Mouse (Mus musculus) C2C12 (cell line): Measurements from ENCODE around the gene Trpm5. TPM values are rescaled to one million over a fixed set of nuclear protein-coding genes. Genes with fewer than 3 reads are reported as not detected.
A peak's percentile ranks its signal among the peaks of the same experiment; 100 is the strongest.

Experiments
- H3K27me3 ChIP-seq: one replicate; pipeline ENCODE4 v1.6.1; 2011; ENCODE audit not compliant: control insufficient read depth, insufficient read depth, insufficient read length
- H3K36me3 ChIP-seq: one replicate; pipeline ENCODE4 v1.6.1; 2011; ENCODE audit not compliant: control insufficient read depth, insufficient read depth
- H3K4me3 ChIP-seq: one replicate; pipeline ENCODE4 v1.5.1; 2011; ENCODE audit warnings: mild to moderate bottlenecking, control low read depth; ENCODE audit not compliant: poor library complexity, insufficient read depth, severe bottlenecking
- H3K79me2 ChIP-seq: one replicate; pipeline ENCODE4 v1.6.1; 2011; ENCODE audit not compliant: control insufficient read depth, insufficient read depth
- H3K79me3 ChIP-seq: one replicate; pipeline ENCODE4 v1.6.1; 2011; ENCODE audit warnings: low read depth, control low read depth
- H3ac ChIP-seq: one replicate; pipeline ENCODE3; 2011; ENCODE audit warnings: low read depth; ENCODE audit not compliant: control insufficient read depth, insufficient read length
- CEBPB ChIP-seq: IDR thresholded peaks from one replicate; pipeline ENCODE4 v1.6.1; 2011; ENCODE audit warnings: low read depth, mild to moderate bottlenecking, control low read depth, moderate library complexity
- CTCF ChIP-seq: IDR thresholded peaks from one replicate; pipeline ENCODE4 v1.5.1; 2011; ENCODE audit not compliant: control insufficient read depth, insufficient read depth, insufficient read length
- FOSL1 ChIP-seq: IDR thresholded peaks from one replicate; pipeline ENCODE4 v1.8.0; 2011; ENCODE audit warnings: mild to moderate bottlenecking, low read length; ENCODE audit not compliant: poor library complexity, insufficient read depth, severe bottlenecking
- MAX ChIP-seq: IDR thresholded peaks from one replicate; pipeline ENCODE4 v1.6.1; 2011; ENCODE audit warnings: mild to moderate bottlenecking, control low read depth
- MYOD1 ChIP-seq: IDR thresholded peaks from one replicate; pipeline ENCODE4 v1.6.1; 2011; ENCODE audit warnings: low read depth; ENCODE audit not compliant: control insufficient read depth, insufficient read length
- MYOG ChIP-seq: IDR thresholded peaks from one replicate; pipeline ENCODE4 v1.6.1; 2011; ENCODE audit not compliant: control insufficient read depth, insufficient read length; ENCODE audit errors: extremely low read depth
- USF1 ChIP-seq: IDR thresholded peaks from one replicate; pipeline ENCODE4 v1.6.1; 2011; ENCODE audit warnings: low read depth, mild to moderate bottlenecking, control low read depth, moderate library complexity
- polyA plus RNA-seq: library from polyadenylated mRNA; unstranded; fragments of >200 nt; fragmentation: generic; extraction: Trizol; gene quantifications from one replicate; pipeline ENCODE4 v1.2.1, GENCODE M21; 2012; ENCODE audit warnings: missing spikeins

The Trpm5 gene
- polyA plus RNA-seq, 1 experiment: 2.7 TPM

DNA sequence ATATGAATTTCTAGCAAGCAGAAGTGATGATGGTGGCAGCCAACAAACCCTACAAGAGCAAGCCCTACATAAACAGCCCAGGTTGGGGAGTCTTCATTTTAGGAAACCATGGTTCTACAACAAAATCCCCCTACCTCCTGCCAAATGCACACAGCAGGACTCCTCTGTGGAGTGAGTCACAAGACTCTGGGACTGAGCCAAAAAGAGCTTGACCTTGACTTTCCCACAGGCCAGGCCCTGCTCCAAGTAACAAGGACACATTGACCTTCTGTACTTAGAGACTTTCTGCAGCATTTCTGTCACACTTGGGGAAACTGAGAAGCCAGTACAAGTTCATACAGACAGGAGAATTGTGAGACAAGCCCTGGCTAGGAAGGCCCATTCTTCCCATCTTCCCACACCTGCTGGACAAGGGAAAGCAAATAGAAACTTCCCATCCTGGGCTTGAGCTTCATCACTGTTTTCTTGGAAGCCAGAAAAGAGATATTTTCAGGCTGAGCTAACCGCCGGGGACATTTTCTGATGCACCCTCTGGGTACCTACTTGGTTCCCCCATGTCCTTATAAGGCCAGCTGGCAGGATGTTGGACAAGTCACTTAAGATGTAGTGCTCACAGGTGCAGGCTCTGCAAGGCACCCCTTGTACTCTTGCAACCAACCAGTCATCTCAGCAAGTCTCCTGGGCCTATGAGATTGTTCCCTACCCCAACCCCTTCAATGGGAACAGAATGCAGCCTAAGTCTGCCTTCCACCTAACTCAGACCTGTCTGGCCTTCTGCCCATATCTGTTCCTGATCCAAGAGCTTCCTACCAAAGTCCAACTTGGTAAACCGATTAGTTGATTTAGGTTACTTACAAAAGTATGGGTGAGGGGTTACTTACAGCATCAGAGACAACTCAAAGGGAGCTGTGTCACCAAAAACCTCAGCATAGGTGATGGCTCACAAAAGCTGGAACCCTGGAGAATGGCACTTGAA, 44.3 kb downstream of the Trpm5 start:
- Histone ChIP-seq H3K27me3 (no peaks in the 10 kb centered on the region), H3ac (no peak overlapping the region), H3K79me3 (peaks cover 18% of the 10 kb centered on the region), H3K36me3 (no peaks in the 10 kb centered on the region), H3K4me3 (no peak overlapping the region), H3K79me2 (peaks cover 24% of the 10 kb centered on the region)
- TF ChIP-seq MYOD1 (peak; percentile 29), CTCF (no peak)

DNA sequence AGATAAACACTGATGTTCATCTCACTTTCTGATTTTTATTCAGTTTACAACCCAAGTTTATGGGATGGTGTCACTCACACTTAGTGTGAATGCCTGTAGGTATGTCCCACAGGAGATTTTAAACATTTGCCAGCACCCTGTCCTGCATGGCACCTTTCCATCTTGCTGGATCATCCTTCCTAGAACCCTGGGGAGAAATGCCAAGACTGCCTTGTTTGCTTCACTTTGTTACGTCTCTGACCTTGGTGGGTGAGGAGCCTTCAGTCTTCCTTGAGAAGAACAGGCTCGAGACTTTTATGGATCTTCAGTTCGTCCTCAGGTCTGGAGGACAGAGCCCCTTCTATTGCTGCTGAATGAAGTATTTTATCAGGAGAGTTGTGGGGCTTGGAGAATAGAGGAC, 45.1 kb downstream of the Trpm5 start:
- peaks cover 16% of the 10 kb centered on the region for H3K79me2 ChIP-seq
- no peak overlapping the region for H3K4me3 ChIP-seq
- H3K79me3 ChIP-seq: peaks cover 10% of the 10 kb centered on the region
- no peak overlapping the region for H3ac ChIP-seq
- no peaks in the 10 kb centered on the region for H3K27me3 ChIP-seq
- H3K36me3 ChIP-seq: no peaks in the 10 kb centered on the region
- no peak for TF ChIP-seq USF1

DNA sequence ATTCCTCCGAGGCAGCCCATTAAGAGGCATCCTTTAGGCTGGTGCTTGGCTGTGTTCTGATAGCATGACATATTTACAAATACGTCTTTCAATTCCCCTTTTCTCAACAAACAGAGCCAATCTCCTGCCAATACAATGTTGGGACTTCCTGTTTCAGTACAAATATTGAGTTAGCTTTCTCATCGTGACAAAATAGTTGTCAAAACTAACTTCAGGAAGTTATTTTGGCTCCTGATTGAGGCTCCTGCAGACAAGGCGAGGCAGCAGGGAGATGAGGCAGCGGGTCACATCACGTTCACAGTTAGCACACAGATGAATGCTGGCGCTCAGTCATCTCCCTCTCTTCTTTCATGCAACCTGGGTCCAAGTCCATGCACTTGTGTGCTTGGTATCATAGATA, 48.1 kb downstream of the Trpm5 start:
- Histone ChIP-seq H3K27me3 (no peaks in the 10 kb centered on the region), H3ac (no peak overlapping the region), H3K79me3 (no peaks in the 10 kb centered on the region), H3K79me2 (no peaks in the 10 kb centered on the region), H3K36me3 (no peaks in the 10 kb centered on the region), H3K4me3 (no peak overlapping the region)
- TF ChIP-seq MYOD1 (no peak), CTCF (no peak), FOSL1 (no peak), MAX (no peak), MYOG (no peak), USF1 (no peak), CEBPB (no peak)

DNA sequence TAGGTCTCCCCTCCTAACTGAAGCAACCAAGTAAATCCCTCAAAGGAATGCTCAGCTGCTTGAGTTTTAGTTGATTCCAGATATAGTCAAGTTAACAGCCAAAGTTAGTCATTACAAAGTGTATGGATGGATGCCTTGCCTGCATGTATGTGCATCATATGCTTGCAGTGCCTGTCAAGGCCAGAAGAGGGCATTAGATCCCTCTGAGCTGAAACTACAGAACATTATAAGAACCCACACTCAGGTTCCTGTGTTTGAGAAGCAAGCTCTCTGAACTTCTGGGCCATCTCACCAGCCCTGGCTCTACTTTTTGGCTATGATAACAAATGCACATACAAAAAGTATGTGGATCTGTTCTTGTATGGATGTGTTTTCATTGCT, 49.6 kb downstream of the Trpm5 start:
- TF ChIP-seq FOSL1 (no peak), USF1 (no peak), CEBPB (no peak), CTCF (no peak), MAX (no peak), MYOD1 (no peak), MYOG (no peak)
- no peak overlapping the region for H3K4me3 ChIP-seq
- H3K79me2 ChIP-seq: no peaks in the 10 kb centered on the region
- H3K79me3 ChIP-seq: no peaks in the 10 kb centered on the region
- no peaks in the 10 kb centered on the region for H3K27me3 ChIP-seq
- no peaks in the 10 kb centered on the region for H3K36me3 ChIP-seq
- H3ac ChIP-seq: no peak overlapping the region

DNA sequence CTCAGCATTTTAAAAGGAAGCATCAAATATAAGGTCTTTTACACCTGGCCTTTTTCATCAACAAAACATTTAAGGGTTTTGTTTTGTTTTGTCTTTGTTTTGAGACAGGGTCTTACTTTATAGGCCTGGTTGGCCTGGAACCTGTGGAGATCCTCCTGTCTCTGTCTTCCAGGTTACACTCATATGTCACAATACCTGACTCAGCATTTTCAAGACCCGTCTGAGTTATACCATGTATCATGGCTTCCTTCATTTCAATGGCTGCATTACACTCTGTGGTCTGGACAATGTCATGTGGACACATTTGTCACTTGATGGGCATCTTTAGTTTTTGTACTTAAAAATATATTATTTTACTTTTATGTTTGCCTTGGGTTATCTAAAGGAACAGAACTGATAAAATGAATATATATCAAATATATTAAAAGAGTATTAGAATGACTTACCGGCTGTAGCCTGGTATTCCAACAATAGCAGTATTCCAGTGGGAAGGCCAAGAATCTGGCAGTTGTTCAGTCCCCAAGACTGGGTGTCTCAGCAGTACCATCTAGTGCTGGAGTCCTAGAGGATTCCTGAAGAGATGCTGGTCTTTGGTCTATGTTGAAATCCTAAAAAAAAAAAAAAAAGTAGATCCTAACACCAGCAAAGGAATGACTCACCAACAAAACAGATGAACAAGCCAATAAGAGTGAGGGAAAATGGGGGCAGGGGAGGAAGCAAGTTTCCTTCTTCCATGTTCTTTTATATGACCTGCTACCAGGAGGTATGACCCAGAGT, 50.2 kb downstream of the Trpm5 start:
- TF ChIP-seq MYOG (no peak), CTCF (no peak), FOSL1 (no peak), MAX (no peak), MYOD1 (no peak), CEBPB (no peak), USF1 (no peak)
- no peaks in the 10 kb centered on the region for H3K79me2 ChIP-seq
- H3K79me3 ChIP-seq: no peaks in the 10 kb centered on the region
- H3ac ChIP-seq: no peak overlapping the region
- no peak overlapping the region for H3K4me3 ChIP-seq
- no peaks in the 10 kb centered on the region for H3K27me3 ChIP-seq
- no peaks in the 10 kb centered on the region for H3K36me3 ChIP-seq
